Mouse (Mus musculus) small intestine, adult 2 months (tissue): ENCODE data around the gene Bcap31. TPM values are rescaled to one million over a fixed set of nuclear protein-coding genes. Genes with fewer than 3 reads are reported as not detected.
"Not testable (repeated sequence)": the region's sequence is repeated elsewhere in the genome, so short reads cannot be mapped to it uniquely, and the experiment has no call there.

ENCODE experiments used
- H3K27ac ChIP-seq: fragments of 200-500 bp; 2 replicates; pipeline ENCODE4 v1.5.1; 2012; ENCODE audit warnings: low read depth, low read length, control low read depth, inconsistent platforms; ENCODE audit not compliant: insufficient read depth
- H3K27me3 ChIP-seq: fragments of 200-500 bp; 2 replicates; pipeline ENCODE4 v1.6.1; 2012; ENCODE audit warnings: mild to moderate bottlenecking, moderate library complexity, low read length, inconsistent platforms; ENCODE audit not compliant: control insufficient read depth, insufficient read depth
- H3K36me3 ChIP-seq: fragments of 200-500 bp; 2 replicates; pipeline ENCODE4 v1.6.1; 2012; ENCODE audit warnings: mild to moderate bottlenecking, low read length, control low read depth, inconsistent platforms; ENCODE audit not compliant: control insufficient read depth, insufficient read depth
- H3K4me1 ChIP-seq: fragments of 200-500 bp; 2 replicates; pipeline ENCODE4 v1.6.1; 2012; ENCODE audit warnings: low read length, inconsistent platforms, mixed read lengths; ENCODE audit not compliant: control insufficient read depth, insufficient read depth, insufficient read length
- H3K4me3 ChIP-seq: fragments of 200-500 bp; 2 replicates; pipeline ENCODE4 v1.5.1; 2012; ENCODE audit warnings: low read depth, mild to moderate bottlenecking, control low read depth, inconsistent platforms, low read length, moderate library complexity
- CTCF ChIP-seq: fragments of 200-500 bp; IDR thresholded peaks from 2 replicates; pipeline ENCODE4 v1.5.1; 2012; ENCODE audit warnings: low read depth, mild to moderate bottlenecking, control low read depth, inconsistent platforms, low read length, moderate library complexity, mixed read lengths; ENCODE audit not compliant: insufficient replicate concordance, insufficient read length; ENCODE audit errors: extremely low read depth
- POLR2A ChIP-seq: fragments of 200-500 bp; IDR thresholded peaks from 2 replicates; pipeline ENCODE4 v1.6.1; 2012; ENCODE audit warnings: low read depth, mild to moderate bottlenecking, control low read depth, inconsistent platforms, low read length, moderate library complexity
- WGBS: fragments of 180-500 bp; shearing (Covaris S2); methylation state at CpG from one replicate; pipeline ENCODE4 v1.1.7; 2018; 5-methylcytosine and 5-hydroxymethylcytosine counted together
- polyA plus RNA-seq: library from polyadenylated mRNA; depleted of rRNA; stranded (reverse); fragments of >200 nt; gene quantifications from 2 replicates; pipeline ENCODE4 v1.2.3, GENCODE M21; 2012; rRNA removed

The Bcap31 gene
- polyA plus RNA-seq = 19.0 and 33.3 TPM in 2 replicates

GRCm38 (mm10) chrX:73716109-73716661, at the start of gene Bcap31, which contains the start of gene Abcd1:
Bcap31 (minus strand) TSS chrX:73716175.
Abcd1 (plus strand) TSS chrX:73716597.
- Histone ChIP-seq H3K36me3 (peaks cover 9% of the 10 kb centered on the region), H3K4me3 (peak within 1 kb of the TSS; percentile 81), H3K4me1 (peaks cover 11% of the 10 kb centered on the region), H3K27me3 (no peaks in the 10 kb centered on the region), H3K27ac (peak within 1 kb of the TSS; percentile 96)
- TF ChIP-seq CTCF (no peak), POLR2A (peak; percentile 76; the same call in 1 of the 2 replicates)
- 16% methylated on average over 39 of the region's 45 CpGs for WGBS

GRCm38 (mm10) chrX:73765311-73765710, 49.3 kb upstream of the Bcap31 start:
- H3K36me3 ChIP-seq = no peaks in the 10 kb centered on the region
- WGBS = 59% methylated on average over 1 of the region's 1 CpGs
- peaks cover 3% of the 10 kb centered on the region; the same call in 1 of the 2 replicates for H3K4me1 ChIP-seq
- H3K27ac ChIP-seq = no peak overlapping the region
- no peaks in the 10 kb centered on the region for H3K27me3 ChIP-seq
- no peak for TF ChIP-seq CTCF
- no peak for TF ChIP-seq POLR2A
- H3K4me3 ChIP-seq = no peak overlapping the region

- WGBS = 76% methylated on average over 13 of the region's 13 CpGs
- H3K4me1 ChIP-seq = no peaks in the 10 kb centered on the region
- no peaks in the 10 kb centered on the region for H3K27me3 ChIP-seq
- no peaks in the 10 kb centered on the region for H3K36me3 ChIP-seq
- no peak for TF ChIP-seq CTCF
- TF ChIP-seq POLR2A = no peak
- H3K4me3 ChIP-seq = no peak overlapping the region
- H3K27ac ChIP-seq = no peak overlapping the region
Measured at GRCm38 (mm10) chrX:73758611-73759290, 42.8 kb upstream of the Bcap31 start.

- Histone ChIP-seq H3K4me1 (no peaks in the 10 kb centered on the region), H3K36me3 (no peaks in the 10 kb centered on the region), H3K27me3 (no peaks in the 10 kb centered on the region), H3K4me3 (no peak within 1 kb of the TSS), H3K27ac (no peak within 1 kb of the TSS)
- TF ChIP-seq CTCF = no peak
- no peak for TF ChIP-seq POLR2A
- 83% methylated on average over 5 of the region's 5 CpGs for WGBS
Measured at GRCm38 (mm10) chrX:73756334-73757140, 40.6 kb upstream of the Bcap31 start, which contains the start of gene Plxnb3. Plxnb3 (plus strand) TSS chrX:73757090.

- H3K36me3 ChIP-seq = no peaks in the 10 kb centered on the region
- no peak overlapping the region for H3K27ac ChIP-seq
- H3K4me3 ChIP-seq = no peak overlapping the region
- no peaks in the 10 kb centered on the region for H3K4me1 ChIP-seq
- WGBS = 85% methylated on average over 1 of the region's 1 CpGs
- H3K27me3 ChIP-seq = no peaks in the 10 kb centered on the region
- TF ChIP-seq CTCF (no peak), POLR2A (no peak)
Measured at GRCm38 (mm10) chrX:73748977-73749376, 33.0 kb upstream of the Bcap31 start.

- no peaks in the 10 kb centered on the region for H3K36me3 ChIP-seq
- TF ChIP-seq POLR2A (no peak), CTCF (no peak)
- 58% methylated on average over 1 of the region's 1 CpGs for WGBS
- H3K27ac ChIP-seq = no peak overlapping the region
- H3K27me3 ChIP-seq = no peaks in the 10 kb centered on the region
- H3K4me1 ChIP-seq = no peaks in the 10 kb centered on the region
- no peak overlapping the region for H3K4me3 ChIP-seq
Measured at GRCm38 (mm10) chrX:73744774-73745481, 29.0 kb upstream of the Bcap31 start.

GRCm38 (mm10) chrX:73739841-73740240, 23.9 kb upstream of the Bcap31 start:
- not testable (repeated sequence) for H3K27ac ChIP-seq
- 92% methylated on average over 7 of the region's 7 CpGs for WGBS

More at GRCm38 (mm10) chrX:73739841-73740240, 23.9 kb upstream of the Bcap31 start:
- H3K4me1 ChIP-seq, H3K27me3 ChIP-seq, H3K4me3 ChIP-seq: not testable (repeated sequence)
- H3K36me3 ChIP-seq = peaks cover 13% of the 10 kb centered on the region; the same call in 1 of the 2 replicates
